Mouse (Mus musculus) lung, adult 2 months (tissue): ENCODE measurements at regions not wholly inside any gene's neighbourhood (a gene's known extent, or its start where the extent isn't known, plus 50 kb on each side); places are given as distances from the start of the nearest gene placed in this dataset.

Source experiments
- CTCF ChIP-seq: fragments of 200-500 bp; IDR thresholded peaks from 2 replicates; pipeline ENCODE4 v1.5.1; 2011; ENCODE audit warnings: mild to moderate bottlenecking, low read length, control low read depth; ENCODE audit not compliant: insufficient read depth
- POLR2A ChIP-seq: fragments of 200-500 bp; IDR thresholded peaks from 2 replicates; pipeline ENCODE4 v1.6.1; 2011; ENCODE audit warnings: low read depth, mild to moderate bottlenecking, control low read depth, low read length, borderline replicate concordance; ENCODE audit errors: extremely low read depth

DNA sequence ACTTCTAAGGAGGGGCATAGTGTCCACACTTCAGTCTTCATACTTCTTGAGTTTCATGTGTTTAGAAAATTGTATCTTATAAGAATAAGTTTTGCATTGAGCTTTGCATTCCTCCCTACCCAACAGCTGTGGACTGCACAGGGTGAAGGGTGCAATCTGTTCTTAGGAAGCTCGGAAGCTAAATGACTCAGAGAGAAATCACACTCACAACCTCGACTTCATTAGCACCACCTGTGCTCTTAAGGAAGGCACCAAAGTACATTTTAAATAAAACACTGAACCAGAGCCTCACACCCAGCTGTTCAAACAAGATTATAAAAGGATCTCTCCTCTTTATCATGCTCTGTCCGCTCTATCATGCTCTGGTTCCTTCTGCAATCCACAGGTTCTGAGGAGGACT lies 110.1 kb upstream of the Actbl2 start:
- TF ChIP-seq CTCF (no peak), POLR2A (no peak)
